Mouse (Mus musculus): ENCODE data around the gene Cmip.

The Cmip gene

DNA sequence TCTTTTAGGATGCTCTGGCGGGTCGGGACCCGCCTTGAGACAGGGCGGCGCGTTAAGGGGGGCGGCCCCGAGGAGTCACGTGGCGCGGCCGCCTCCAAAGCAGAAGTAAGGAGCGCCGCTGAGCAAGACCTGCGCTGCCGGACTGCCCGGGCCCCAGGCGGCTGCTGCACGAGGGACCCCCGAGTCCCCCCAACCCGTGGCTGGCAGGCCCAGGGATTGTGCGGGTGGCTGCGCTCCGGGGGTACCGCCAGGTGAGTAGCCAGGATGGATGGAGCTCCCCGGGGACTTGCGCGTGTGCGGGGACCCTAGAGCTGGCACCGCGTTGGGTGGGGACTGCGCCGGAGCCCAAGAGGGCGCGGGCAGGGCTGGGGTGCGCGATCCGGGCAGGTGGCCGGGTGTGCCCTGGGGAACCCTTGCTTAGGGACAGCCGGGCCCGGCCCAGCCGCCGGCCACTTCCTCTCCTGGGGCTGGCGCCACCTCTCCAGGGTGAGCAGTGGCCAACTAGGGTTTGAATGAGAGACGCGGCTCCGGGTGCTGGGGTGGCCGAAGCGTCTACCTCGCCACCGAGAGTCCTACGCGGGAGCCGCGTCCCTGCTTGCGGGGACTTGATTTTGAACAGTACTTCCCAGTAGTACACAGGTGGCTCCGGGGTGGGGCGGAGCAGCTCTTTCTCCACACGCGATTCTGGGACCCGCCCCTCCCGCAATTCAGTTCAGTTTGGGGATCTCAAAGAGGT, 241.5 kb downstream of the Cmip start, which contains the start of gene Plcg2:
TSS of gene Plcg2 (plus strand) at position 113 of the 736 bp plus-strand sequence.
- in situ Hi-C loops (cut with MboI, MseI) = no loop called here

DNA sequence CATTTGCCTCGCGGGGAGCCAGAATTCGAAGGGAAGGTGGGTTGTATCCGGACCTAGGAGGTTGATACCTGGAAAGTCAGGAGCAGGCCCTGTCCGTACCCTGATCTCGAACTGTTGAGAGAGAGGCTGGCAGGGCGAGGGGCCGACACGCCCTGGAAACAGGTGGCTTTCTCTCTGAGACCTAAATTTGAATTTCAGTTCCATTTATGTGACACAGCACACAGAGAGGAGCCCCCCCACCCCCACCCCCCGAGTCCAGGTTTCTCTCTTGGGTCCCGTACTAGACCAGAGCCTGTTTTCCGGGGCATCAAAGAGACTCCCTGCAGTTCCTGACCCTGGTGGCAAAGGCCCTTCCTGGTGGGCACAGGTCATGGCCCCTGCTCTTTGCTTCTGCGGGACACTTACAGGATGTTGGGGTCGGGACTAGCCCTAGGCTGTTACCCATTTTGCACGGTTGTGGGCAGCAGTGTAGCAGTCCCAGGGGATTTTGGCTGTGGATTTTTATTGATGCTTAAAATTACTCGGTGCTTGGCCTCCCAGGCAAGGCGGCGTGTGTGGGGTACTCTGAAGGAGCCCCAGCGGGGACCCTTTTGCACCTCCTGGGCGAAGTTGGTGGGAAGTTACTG, 242.2 kb downstream of the Cmip start:
- in situ Hi-C loops (cut with MboI, MseI) = no loop called here

DNA sequence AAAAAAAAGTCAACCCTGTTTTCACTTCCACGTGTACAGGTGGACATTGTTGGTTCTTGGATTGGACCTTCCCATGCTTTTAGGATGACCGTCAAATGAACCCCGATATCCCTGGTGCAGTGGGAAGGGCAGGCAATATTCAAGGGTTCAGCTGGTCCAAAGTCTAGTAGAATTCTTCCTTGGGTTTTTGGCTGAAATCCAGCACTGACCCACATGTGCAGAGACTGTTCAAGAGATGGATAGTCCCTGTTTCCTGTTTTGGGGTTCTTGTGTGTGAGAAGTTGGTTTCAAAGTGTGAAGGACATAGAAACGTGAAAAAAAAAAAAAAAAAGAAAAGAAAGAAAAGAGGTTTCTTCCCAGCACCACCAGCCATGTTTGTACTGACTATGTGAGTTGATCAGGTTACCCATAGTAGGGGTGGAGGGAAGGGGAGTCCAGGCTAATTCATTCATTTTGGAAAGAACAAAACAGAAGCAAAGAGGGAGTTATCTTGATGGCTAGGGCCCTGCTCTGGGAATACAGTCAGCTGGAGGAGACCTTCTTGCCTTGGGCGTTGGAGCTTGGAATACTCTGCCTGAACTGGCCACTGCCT, 243.5 kb downstream of the Cmip start:
- in situ Hi-C loops (cut with MboI, MseI) = no loop called here

DNA sequence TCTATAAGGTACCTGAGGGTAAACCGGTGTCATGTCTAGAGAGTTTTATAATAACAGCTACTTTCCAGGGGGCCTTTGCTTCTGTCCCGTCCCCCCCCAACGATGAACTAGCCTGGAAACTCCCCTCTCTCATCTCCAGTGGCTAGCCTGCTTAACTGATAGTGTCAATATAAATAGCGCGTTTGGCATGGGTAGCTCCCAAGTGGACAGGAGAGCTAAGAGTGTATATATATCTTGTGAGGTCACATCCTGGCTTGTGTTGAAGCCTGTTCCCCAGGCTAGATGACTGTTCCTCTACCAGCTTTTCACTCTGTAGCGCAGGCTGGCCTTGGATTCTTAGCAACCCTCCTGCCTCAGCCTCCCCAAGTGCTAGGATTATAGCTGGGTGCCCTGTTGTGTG, 244.5 kb downstream of the Cmip start:
- in situ Hi-C loops (cut with MboI, MseI) = no loop called here

DNA sequence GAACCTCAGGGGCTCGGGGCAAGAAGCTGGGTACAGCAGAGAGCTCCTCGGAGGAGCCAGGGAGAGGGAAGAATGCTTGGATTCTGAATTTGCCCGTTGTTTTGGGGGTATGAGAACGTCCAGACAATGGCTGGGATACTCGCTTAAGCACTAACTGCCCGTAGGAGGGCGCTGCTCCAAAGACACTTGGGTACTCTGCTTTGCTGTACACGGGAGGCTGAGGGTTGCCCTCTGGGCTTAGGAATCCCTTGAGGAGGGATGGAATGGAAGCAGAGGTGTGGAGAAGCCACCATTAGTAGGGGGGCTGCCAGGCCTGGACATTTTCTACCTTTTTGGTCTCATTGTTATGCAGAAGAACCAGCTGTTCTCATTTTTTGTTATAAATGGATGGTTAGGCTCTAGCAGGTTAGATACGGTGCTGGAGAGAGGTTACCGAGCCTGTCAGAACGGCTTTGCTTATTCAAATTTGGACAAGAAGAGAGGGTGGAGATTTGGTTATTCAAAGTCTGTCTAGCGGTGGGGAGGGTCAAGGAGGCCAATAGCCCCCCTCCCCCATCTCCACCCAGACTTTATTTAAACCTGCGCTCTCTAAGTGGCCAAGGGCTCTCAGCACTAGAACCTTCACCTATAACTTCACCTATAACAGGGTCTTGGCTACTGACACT, 246.7 kb downstream of the Cmip start:
- in situ Hi-C loops (cut with MboI, MseI) = no loop called here

DNA sequence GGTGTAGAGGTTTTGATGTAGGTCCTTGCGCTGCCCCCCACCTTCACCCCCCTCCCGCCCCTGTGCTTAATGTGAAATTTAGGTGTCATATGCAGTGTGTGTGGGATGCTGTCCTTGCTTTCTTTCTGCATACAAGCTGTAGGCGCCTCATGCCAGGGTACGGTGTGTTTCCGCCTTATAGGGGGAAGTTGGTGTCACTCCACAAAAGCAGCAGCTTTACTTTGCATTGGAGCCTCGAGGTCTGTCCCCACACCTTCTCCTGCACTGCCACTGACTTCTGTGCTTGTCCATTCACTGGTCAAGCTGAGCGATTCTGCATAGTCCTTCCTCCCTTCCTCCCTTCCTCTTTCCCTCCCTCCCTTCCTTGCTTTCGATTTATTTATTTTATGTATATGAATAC, 250.8 kb downstream of the Cmip start:
- in situ Hi-C loops (cut with MboI, MseI) = no loop called here
